Mouse (Mus musculus): ENCODE results near the gene Tmed5. TPM values are rescaled to one million over a fixed set of nuclear protein-coding genes. Genes with fewer than 3 reads are reported as not detected.

The Tmed5 gene
- total RNA-seq, 2 experiments from 2014 or later: 25.2 to 27.5 TPM

- intact Hi-C loops (cut with DNase I): loop anchor here (2.0 to 5.0 kb wide), 2 partner anchors 79 to 302 kb away; partner anchors contain the start of genes Fam69a and Gm42517
- DNase-seq (ENCODE audit: low spot score in 2 of 2): peak; percentile 96 to 97
Measured at GRCm38 (mm10) chr5:108065465-108066411, 66.7 kb downstream of the Tmed5 start, which contains the start of gene Mtf2. Gene Mtf2 (plus strand): TSS chr5:108065674.

GRCm38 (mm10) chr5:108060413-108060812 is 72.0 kb downstream of the Tmed5 start:
- intact Hi-C loops (cut with DNase I): no loop called here
- no peak for DNase-seq (ENCODE audit: low spot score in 2 of 2)

Other genes with a start within 250 kb of the Tmed5 start
- gene Rpl5, start 232.1 kb downstream of the Tmed5 start, total RNA-seq (2021): 10 to 100 TPM; 51.5 to 67.5 TPM
- gene Fam69a, start 145.5 kb downstream of the Tmed5 start, total RNA-seq (2021): 10 to 100 TPM; 26.2 to 33.0 TPM
- 10 to 100 TPM; 43.1 to 65.6 TPM for gene Mtf2, start 66.9 kb downstream of the Tmed5 start, total RNA-seq (2021)
- 1 to 10 TPM; 1.3 to 1.6 TPM for gene Ccdc18, start 255 bp upstream of the Tmed5 start, total RNA-seq (2021)
- 10 to 100 TPM; 32.0 to 32.2 TPM for gene Dr1, start 136.3 kb upstream of the Tmed5 start, total RNA-seq (2021)
- 10 to 100 TPM; 10.8 to 13.2 TPM for gene Pigg, start 180.0 kb upstream of the Tmed5 start, total RNA-seq (2021)
- gene Gm42517, start 235.3 kb upstream of the Tmed5 start, total RNA-seq (2021): 10 to 100 TPM; 62.2 to 69.6 TPM